Mouse (Mus musculus) urinary bladder, postnatal 14 days (tissue): ENCODE measurements at regions not wholly inside any gene's neighbourhood (a gene's known extent, or its start where the extent isn't known, plus 50 kb on each side); places are given as distances from the start of the nearest gene placed in this dataset.

Experiments
- DNase-seq: peaks from one replicate; pipeline ENCODE4 v3.0.0; 2021; ENCODE audit warnings: low spot score

DNA sequence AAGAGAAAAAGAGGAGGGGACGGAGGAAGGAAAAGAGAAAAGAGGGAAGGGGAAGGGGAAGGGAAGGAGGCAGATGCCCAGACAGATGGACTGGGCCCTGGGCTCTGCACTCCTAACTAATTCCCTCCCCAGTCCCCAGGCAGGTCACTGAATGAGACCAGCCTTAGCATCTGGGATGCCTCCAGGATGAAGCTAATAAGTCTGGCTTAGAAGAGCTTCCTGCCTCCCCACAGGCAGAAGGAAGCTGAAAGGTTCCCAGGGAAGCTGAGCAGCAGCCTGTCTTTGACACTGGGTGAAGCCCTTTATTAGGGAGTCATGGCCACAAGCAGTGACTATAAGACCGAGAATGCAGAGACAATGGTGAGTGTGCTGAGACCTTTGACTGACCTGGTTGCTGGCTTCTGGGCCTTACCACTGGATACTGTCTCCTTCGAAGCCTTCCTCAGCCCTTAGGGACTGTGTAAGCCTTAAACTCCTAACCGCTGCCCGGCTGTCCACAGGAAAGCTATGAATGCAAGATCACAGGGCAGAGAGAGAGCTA is 76.7 kb upstream of the Bod1 start:
- no peak for DNase-seq

DNA sequence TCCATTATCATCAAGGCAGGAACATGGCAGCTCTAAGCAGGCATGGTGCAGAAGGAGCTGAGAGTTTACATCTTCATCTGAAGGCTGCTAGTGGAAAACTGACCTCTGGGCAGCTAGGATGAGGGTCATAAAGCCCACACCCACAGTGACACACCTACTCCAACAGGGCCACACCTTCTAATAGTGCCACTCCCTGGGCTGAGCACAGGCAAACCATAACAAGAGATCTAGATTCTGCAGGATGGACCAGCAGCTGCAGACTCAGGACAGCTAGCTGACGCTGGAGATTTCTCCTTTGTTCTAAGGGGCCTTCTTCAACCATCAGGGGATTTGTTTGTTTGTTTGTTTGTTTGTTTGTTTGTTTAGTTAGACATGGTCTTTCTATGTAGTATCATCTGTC is 79.6 kb upstream of the Bod1 start:
- no peak for DNase-seq

- DNase-seq, result no peak
Measured at GRCm38 (mm10) chr11:31753211-31753610, 81.5 kb upstream of the Bod1 start.

DNA sequence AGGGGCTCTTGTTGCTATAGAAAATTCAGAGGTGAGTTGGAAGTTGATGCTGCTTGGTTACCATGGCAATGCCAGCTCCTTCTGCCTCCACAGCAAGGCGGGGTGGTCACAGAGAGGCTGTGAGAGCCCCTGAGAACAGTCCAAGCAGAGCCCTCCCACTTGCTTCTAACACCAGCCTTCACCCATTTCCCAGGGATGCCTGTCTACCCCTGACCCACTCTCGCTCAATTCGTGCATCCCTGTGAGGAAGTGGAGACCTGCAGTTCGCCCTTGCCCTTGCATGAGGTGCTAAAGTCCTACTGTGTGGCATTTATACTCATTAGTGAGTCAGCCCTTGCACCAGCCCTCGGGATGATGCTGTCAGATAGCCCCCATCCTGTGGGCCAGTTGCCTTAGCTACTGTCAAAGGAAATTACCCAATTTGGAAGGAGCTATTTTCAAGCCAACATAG is 82.1 kb upstream of the Bod1 start:
- DNase-seq, result no peak

GRCm38 (mm10) chr11:31754416-31754815 is 82.7 kb upstream of the Bod1 start:
- no peak for DNase-seq

DNA sequence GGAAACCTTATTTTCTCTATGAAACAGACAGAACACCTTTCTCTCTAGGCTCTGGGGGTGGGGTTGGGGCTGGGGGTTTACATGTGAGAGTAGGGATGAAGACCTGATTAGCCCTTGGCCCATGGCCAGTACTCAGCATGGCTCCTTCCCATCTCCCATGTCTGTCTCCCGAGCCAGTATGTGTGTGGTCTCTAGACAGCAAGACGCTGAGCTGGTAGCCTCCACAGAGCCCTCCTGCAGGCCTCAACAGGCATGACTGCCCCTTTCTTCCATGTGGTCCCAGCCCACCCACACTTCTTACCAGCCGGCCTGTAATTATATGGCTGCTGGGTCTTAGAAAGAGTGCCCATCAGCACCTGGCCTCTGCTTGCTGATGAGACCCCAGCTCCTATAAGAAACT is 84.2 kb upstream of the Bod1 start:
- no peak for DNase-seq

GRCm38 (mm10) chr11:31756355-31757145 is 84.9 kb upstream of the Bod1 start:
- DNase-seq, result no peak

DNA sequence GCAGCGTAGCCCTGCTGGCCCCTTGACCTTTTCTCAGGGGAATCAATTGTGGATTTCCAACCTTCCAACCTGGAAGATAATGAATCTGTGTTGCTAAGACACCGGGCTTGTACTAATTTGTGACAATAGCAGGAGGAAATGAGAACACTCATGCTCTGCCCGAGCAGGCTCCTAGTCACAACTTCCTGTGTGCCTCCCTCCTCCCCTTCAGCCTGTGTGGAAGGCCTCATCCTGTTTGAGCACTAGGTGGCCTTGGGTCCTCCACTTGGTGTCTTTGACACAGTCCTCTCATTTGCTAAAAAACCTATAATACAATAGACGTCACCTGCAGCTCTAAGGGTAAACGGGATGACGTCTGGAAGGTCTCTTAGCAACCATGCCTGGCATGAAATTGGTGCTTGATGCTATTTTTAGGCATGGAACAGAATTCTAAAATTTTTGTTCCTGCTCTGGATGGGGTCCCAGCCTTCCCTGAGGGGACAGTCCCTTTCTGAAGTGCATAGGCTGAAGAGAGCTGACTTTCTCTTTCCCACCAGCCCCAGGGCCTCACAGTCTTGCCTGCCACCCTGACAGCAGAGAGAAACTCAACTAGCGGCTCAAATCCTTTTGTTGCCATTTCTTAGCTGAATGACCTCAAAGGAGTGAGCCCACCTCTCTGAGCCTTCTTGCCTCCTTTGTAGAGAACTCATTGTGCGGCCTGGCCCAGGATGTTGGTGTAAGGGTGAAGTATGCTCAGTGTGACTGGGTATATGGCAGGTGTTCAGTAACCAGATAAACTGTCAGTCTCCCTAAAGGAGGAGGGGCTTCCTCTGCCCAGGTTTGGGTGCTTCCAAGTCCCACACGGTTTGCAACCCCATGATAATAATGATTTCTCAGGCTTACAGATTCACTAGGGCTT is 88.4 kb upstream of the Bod1 start:
- DNase-seq, result no peak

DNA sequence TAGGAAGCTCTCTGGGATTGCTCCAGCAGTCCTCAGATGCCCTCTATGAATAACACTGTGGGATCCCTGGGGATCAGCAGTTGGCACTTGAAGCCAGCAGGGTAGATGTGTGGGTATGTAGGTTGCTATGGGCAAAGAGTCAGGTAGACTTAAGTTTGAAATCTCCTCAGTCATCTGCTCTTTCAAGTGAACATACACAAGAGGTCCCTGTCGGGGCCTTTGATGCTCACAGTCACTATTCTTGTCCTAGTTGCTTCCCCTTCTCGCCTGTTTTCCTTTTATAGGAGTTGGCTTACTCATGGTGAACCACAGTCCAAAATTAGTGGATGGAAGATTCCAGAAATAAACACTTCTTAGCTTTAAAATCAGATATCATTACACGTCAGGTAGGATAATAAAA is 92.2 kb upstream of the Bod1 start:
- DNase-seq, result no peak

DNA sequence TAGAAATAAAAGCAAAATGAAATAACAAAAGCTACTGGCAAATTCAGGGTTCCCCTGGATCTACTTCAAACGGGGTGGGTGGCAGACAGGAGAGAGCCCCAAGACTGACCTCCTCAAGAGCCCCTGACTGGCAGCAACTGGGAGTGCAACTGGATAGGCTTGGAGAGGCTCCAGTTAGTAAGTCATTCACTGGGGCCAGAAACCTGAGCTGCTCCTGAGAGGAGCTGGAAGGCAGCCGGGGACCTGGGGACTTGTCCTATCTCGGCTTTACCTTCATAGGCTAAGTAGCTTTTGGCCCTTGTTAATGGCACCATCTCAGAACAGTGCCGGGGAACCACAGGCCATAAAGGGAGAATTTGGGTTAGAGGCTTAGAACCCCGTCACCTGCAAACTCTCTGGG is 94.6 kb upstream of the Bod1 start:
- DNase-seq, result no peak

DNA sequence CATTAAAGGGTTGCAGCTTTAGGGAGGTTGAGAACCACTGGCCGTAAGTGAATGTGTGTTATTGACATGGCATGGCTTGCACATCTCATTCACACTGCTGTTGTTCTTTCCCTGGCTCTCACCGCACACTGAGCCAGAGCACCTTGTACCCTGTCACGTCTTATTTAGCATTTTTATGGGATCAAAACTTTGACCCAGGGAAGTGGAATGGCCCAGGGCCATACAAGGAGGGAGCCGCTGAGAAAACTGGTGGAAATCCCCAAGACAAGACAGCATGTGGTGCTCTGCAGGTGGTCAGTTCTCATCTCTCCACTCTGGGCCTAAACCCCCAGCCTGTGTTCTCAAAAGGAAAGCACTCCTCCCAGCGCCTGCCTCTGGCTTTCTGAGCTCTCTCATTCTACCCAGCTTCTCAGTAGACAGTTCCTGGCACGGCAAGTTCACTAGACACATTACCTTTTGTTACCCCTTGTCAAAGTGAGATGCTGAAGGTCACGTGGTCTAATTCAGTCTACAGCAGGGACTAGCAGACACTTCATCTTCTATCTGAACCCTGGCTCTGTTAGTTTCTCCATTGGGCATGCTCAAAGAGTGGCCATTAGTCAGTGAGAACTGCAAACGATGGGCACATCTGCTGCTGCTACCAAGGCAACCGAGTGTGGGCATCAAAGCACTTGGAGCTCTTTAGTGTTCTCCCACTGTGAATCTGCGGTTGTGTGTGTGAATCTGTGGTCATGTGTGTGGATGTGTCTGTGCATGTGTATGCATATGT is 96.2 kb upstream of the Bod1 start:
- no peak for DNase-seq

DNA sequence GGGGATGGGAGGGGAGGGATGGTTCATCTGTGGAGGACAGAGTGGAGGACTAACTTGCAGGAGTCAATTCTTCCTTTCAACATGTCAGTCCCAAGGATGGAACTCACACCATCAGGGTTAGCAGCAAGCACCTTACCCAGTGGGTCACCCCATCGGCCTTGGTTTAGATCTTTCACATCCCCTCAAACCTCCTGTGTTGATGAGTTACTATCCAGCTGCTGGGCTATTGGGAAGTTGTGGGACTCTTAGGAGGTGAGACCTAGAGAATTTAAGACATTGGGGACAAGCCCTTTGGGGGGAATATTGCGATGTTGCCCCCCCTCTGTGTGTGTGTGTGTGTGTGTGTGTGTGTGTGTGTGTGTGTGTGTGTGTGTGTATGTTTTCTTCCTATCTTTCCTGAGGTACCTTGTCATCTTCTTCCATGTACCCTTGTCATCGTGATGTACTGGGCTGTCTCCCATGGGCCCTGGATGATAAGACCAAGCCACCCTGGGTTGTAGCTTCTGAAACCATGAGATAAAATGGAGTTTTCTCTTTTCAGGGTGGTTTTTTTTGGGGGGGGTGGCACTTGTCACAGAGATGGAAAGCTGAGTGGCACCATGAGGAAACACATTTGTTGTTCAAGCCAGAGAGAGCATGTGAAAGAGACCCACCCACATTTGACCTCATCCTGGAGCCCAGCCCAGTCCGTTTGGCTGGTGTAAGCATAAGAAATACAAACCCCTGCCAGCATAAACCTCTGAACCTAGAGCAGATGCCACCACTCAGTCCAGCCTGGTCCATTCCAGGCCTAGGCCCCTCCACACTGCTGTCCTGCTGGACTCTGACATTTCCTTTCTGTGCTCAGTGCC is 98.3 kb upstream of the Bod1 start:
- peak; percentile 26 for DNase-seq

GRCm38 (mm10) chr11:31770881-31771280 is 99.2 kb upstream of the Bod1 start:
- no peak for DNase-seq

- DNase-seq, result no peak
Measured at GRCm38 (mm10) chr11:31771491-31772439, 100.1 kb upstream of the Bod1 start.

- no peak for DNase-seq
Measured at GRCm38 (mm10) chr11:31777531-31777930, 94.5 kb upstream of the Cpeb4 start.

- DNase-seq, result no peak
Measured at GRCm38 (mm10) chr11:31778766-31779165, 93.2 kb upstream of the Cpeb4 start.

DNA sequence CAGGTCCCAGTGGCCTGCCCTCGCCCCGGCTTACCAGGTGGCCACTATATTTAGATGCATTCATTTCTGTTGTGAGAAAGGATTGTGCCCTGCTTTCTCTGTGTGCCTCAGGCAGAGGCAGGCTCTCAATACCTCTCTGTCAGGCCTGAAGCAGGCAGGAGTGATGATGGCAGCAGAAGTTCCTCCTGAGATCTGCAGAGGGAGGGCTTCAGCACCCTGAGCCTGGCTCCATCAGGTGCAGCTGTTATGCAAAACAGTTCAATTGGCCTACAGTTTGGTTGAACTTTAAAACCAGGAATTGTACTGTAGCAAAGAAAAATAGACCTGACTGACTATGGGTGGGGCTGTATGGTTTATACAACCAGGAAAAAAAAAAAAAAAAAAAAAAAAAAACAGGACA is 92.7 kb upstream of the Cpeb4 start:
- DNase-seq, result no peak

- no peak for DNase-seq
Measured at GRCm38 (mm10) chr11:31780969-31781368, 91.0 kb upstream of the Cpeb4 start.

DNA sequence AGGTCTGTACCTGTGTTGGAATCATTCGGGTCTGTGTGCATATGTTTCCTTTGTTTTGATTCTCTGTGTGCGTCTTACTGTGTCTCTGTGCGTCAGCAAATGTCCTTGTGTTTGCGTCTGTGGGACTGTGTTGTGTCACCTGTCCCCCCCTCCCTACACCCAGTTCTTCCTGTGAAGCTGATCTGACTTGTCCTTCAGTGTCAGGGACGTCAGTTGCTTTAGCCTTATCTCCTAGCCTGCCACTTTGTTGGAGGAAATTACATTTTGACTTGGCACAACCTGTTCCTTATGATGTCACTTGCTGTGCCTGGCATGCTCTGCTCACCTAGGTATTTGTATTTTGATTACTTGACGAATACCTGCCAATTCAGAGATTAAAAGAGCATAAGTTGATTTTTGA is 90.4 kb upstream of the Cpeb4 start:
- DNase-seq, result peak; percentile 14

- DNase-seq, result no peak
Measured at GRCm38 (mm10) chr11:31783506-31784063, 88.4 kb upstream of the Cpeb4 start.
